Mouse (Mus musculus): Measurements from ENCODE around the gene Tbxas1. TPM values are rescaled to one million over a fixed set of nuclear protein-coding genes. Genes with fewer than 3 reads are reported as not detected.
A peak's percentile ranks its signal among the peaks of the same experiment; 100 is the strongest.

Tbxas1 gene
- total and polyA plus RNA-seq, 3 experiments, result not detected

DNA sequence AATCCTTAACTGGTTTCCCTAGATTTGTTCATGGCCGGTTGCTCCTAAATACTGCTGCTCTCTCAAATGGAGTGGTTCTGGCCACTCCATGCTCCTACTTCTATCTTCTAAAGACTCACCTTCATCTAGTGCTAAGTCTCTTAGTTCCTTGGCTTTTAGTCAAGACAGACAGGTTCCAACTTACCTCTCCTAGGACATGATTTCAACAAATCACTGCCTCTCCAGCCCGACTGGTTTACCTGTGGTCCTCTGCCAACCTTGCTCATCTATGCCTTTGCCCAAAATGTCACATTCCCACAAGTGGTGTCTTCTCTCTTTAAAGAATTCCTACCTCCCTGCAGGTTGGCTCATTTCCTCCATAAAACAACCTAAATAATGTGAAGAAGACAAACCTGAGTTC is 2.5 kb downstream of the Tbxas1 start:
- Histone ChIP-seq H3K4me3 (replicated peaks in 1 of 3; ENCODE audit: low read depth in 2 of 3, low read length in 2 of 3, poor library complexity in 1 of 3) (no peak overlapping the region), H3K79me2 (replicated peaks; ENCODE audit: control insufficient read depth, extremely low read depth, insufficient read depth, poor library complexity, severe bottlenecking) (0 out of 2 replicates have a peak, but pooled peaks cover 4% of the 10 kb centered on the region), H3K4me1 (ENCODE audit: control insufficient read depth in 1 of 2, insufficient read depth in 2 of 2) (peaks cover 0 to 13% of the 10 kb centered on the region in 2 experiments; a peak in 2 of 4 replicates), H3K4me2 (ENCODE audit: insufficient read depth, low read depth, poor library complexity, severe bottlenecking) (no peak overlapping the region), H3K27me3 (replicated peaks) (peaks cover 48% of the 10 kb centered on the region), H3K27ac (ENCODE audit: insufficient read depth, low read depth) (no peak overlapping the region), H3K36me3 (replicated peaks in 1 of 2; ENCODE audit: control insufficient read depth in 1 of 2, insufficient read depth in 1 of 2, low read length in 1 of 2) (no peaks in the 10 kb centered on the region), H3K9me3 (replicated peaks; ENCODE audit: low read length) (peaks cover 2% of the 10 kb centered on the region), H3K9ac (ENCODE audit: insufficient read depth, low read depth) (no peak overlapping the region)
- in situ Hi-C loops (cut with MboI; ENCODE audit: low pct_ligation_motif_present, low pct_unique_long_range_greater_than_20kb, low sequenced_read_pairs) (no loop called here), dilution Hi-C loops (cut with MboI; ENCODE audit: extremely low pct_ligation_motif_present, extremely low pct_unique_long_range_greater_than_20kb, low sequenced_read_pairs) (no loop called here)
- TF ChIP-seq POLR2AphosphoS2 (IDR thresholded peaks at IDR 0.05; ENCODE audit: low read depth, low read length), result no peak
- no peak for TF ChIP-seq MAX (IDR thresholded peaks at IDR 0.05; ENCODE audit: low read length)
- TF ChIP-seq HCFC1 (IDR thresholded peaks at IDR 0.05; ENCODE audit: low read depth, low read length), result no peak
- no peak for TF ChIP-seq CHD1 (IDR thresholded peaks at IDR 0.05; ENCODE audit: low read depth, low read length)
- TF ChIP-seq IRF4 (IDR thresholded peaks at IDR 0.05; ENCODE audit: low read depth, low read length), result no peak
- TF ChIP-seq JUN (IDR thresholded peaks at IDR 0.05; ENCODE audit: insufficient read depth, low read depth, low read length), result no peak
- TF ChIP-seq E2F4 (IDR thresholded peaks at IDR 0.05; ENCODE audit: insufficient replicate concordance, low read depth, low read length), result no peak
- no peak for TF ChIP-seq ZNF384 (IDR thresholded peaks at IDR 0.05; ENCODE audit: low read depth, low read length)
- TF ChIP-seq UBTF (IDR thresholded peaks at IDR 0.05; ENCODE audit: low read depth, low read length), result no peak
- no peak for TF ChIP-seq POLR2A (IDR thresholded peaks at IDR 0.05; ENCODE audit: low read depth, low read length)
- no peak for TF ChIP-seq MYC (IDR thresholded peaks at IDR 0.05; ENCODE audit: low read depth, low read length)
- no peak for DNase-seq (ENCODE audit: extremely low read depth)

GRCm38 (mm10) chr6:38881468-38881867 is 6.3 kb downstream of the Tbxas1 start:
- Histone ChIP-seq H3K4me3 (replicated peaks in 1 of 3; ENCODE audit: low read depth in 2 of 3, low read length in 2 of 3, poor library complexity in 1 of 3) (no peak overlapping the region), H3K9ac (ENCODE audit: insufficient read depth, low read depth) (no peak overlapping the region), H3K27me3 (replicated peaks) (peaks cover 49% of the 10 kb centered on the region), H3K9me3 (replicated peaks; ENCODE audit: low read length) (peaks cover 2% of the 10 kb centered on the region), H3K4me2 (ENCODE audit: insufficient read depth, low read depth, poor library complexity, severe bottlenecking) (0 out of 2 replicates have a peak overlapping the region, but pooled peaks have one; percentile 42), H3K4me1 (ENCODE audit: control insufficient read depth in 1 of 2, insufficient read depth in 2 of 2) (peaks cover 0 to 21% of the 10 kb centered on the region in 2 experiments; a peak in 2 of 4 replicates), H3K36me3 (replicated peaks in 1 of 2; ENCODE audit: control insufficient read depth in 1 of 2, insufficient read depth in 1 of 2, low read length in 1 of 2) (no peaks in the 10 kb centered on the region), H3K79me2 (replicated peaks; ENCODE audit: control insufficient read depth, extremely low read depth, insufficient read depth, poor library complexity, severe bottlenecking) (no peaks in the 10 kb centered on the region), H3K27ac (ENCODE audit: insufficient read depth, low read depth) (no peak overlapping the region)
- in situ Hi-C loops (cut with MboI; ENCODE audit: low pct_ligation_motif_present, low pct_unique_long_range_greater_than_20kb, low sequenced_read_pairs), result no loop called here
- DNase-seq (ENCODE audit: extremely low read depth), result no peak
- no peak for TF ChIP-seq CHD2 (IDR thresholded peaks at IDR 0.05; ENCODE audit: low read length)
- TF ChIP-seq JUND (conservative IDR thresholded peaks at IDR 0.05; ENCODE audit: low read depth, low read length), result no peak
- no peak for TF ChIP-seq HCFC1 (IDR thresholded peaks at IDR 0.05; ENCODE audit: low read depth, low read length)
- no peak for TF ChIP-seq TBP (conservative IDR thresholded peaks at IDR 0.05; ENCODE audit: low read depth, low read length)
- no peak for TF ChIP-seq RAD21 (IDR thresholded peaks at IDR 0.05; ENCODE audit: low read depth, low read length)
- TF ChIP-seq NRF1 (IDR thresholded peaks at IDR 0.05; ENCODE audit: low read depth, low read length), result no peak
- no peak for TF ChIP-seq E2F4 (IDR thresholded peaks at IDR 0.05; ENCODE audit: insufficient replicate concordance, low read depth, low read length)
- no peak for TF ChIP-seq USF2 (conservative IDR thresholded peaks at IDR 0.05; ENCODE audit: low read depth, low read length)
- TF ChIP-seq JUN (IDR thresholded peaks at IDR 0.05; ENCODE audit: insufficient read depth, low read depth, low read length), result no peak
- no peak for TF ChIP-seq ZKSCAN1 (IDR thresholded peaks at IDR 0.05; ENCODE audit: borderline replicate concordance, low read depth, low read length)
- no peak for TF ChIP-seq MXI1 (IDR thresholded peaks at IDR 0.05; ENCODE audit: low read depth, low read length)
- dilution Hi-C loops (cut with MboI; ENCODE audit: extremely low pct_ligation_motif_present, extremely low pct_unique_long_range_greater_than_20kb, low sequenced_read_pairs), result no loop called here

Data from CH12.LX (cell line).